Mouse (Mus musculus): ENCODE results near the gene Gmip.

GRCm38 (mm10) chr8:69796721-69797345 lies 11.6 kb upstream of the Gmip start:
- no peak for TF ChIP-seq CTCF (conservative IDR thresholded peaks at IDR 0.05 in 1 of 2, IDR thresholded peaks at IDR 0.05 in 1 of 2; ENCODE audit: low read depth in 2 of 2, low read length in 2 of 2)
- TF ChIP-seq UBTF (IDR thresholded peaks at IDR 0.05; ENCODE audit: low read depth, low read length): no peak
- no peak for TF ChIP-seq CHD1 (IDR thresholded peaks at IDR 0.05; ENCODE audit: low read depth, low read length)
- TF ChIP-seq KAT2A (IDR thresholded peaks at IDR 0.05; ENCODE audit: insufficient replicate concordance, low read length): no peak
- TF ChIP-seq ZC3H11A (IDR thresholded peaks at IDR 0.05; ENCODE audit: low read depth, low read length): no peak
